Mouse (Mus musculus): ENCODE data around the gene Dhx58. TPM values are rescaled to one million over a fixed set of nuclear protein-coding genes. Genes with fewer than 3 reads are reported as not detected.
"Not testable (repeated sequence)": the region's sequence is repeated elsewhere in the genome, so short reads cannot be mapped to it uniquely, and the experiment has no call there.

Gene Dhx58
- polyA plus RNA-seq, 1 experiment from 2014 or later = 2.6 TPM

- DNase-seq (ENCODE audit: low spot score) = no peak
- Histone ChIP-seq H3K9me3 (ENCODE audit: control insufficient read depth, low read length) (no peaks in the 10 kb centered on the region), H3K4me3 (ENCODE audit: low read depth, low read length) (no peak overlapping the region), H3K27ac (replicated peaks) (no peak overlapping the region), H3K36me3 (ENCODE audit: control insufficient read depth, insufficient read depth, low read length) (no peaks in the 10 kb centered on the region), H3K4me1 (replicated peaks; ENCODE audit: control insufficient read depth, insufficient read depth) (no peaks in the 10 kb centered on the region), H3K27me3 (ENCODE audit: control insufficient read depth, insufficient read depth, low read length) (no peaks in the 10 kb centered on the region), H3K9ac (ENCODE audit: low read length) (no peak overlapping the region), H3K4me2 (replicated peaks; ENCODE audit: low read depth) (no peak overlapping the region)
- ATAC-seq (ENCODE audit: low FRiP score, low TSS enrichment) = no peak
- 55% methylated on average over 2 of the region's 2 CpGs for WGBS
- TF ChIP-seq CTCF (IDR thresholded peaks at IDR 0.05; ENCODE audit: low read depth) = no peak
- no peak for TF ChIP-seq EP300 (optimal IDR thresholded peaks at IDR 0.05)
Measured at GRCm38 (mm10) chr11:100671956-100672355, 32.1 kb downstream of the Dhx58 start.

GRCm38 (mm10) chr11:100671049-100671448 lies 33.0 kb downstream of the Dhx58 start:
- no peaks in the 10 kb centered on the region for H3K4me1 ChIP-seq (replicated peaks; ENCODE audit: control insufficient read depth, insufficient read depth)
- H3K9me3 ChIP-seq (ENCODE audit: control insufficient read depth, low read length) = no peaks in the 10 kb centered on the region
- H3K27ac ChIP-seq (replicated peaks) = no peak overlapping the region
- ATAC-seq (ENCODE audit: low FRiP score, low TSS enrichment) (no peak), DNase-seq (ENCODE audit: low spot score) (no peak)
- no peak overlapping the region for H3K4me2 ChIP-seq (replicated peaks; ENCODE audit: low read depth)
- WGBS = 78% methylated on average over 1 of the region's 1 CpGs
- H3K27me3 ChIP-seq (ENCODE audit: control insufficient read depth, insufficient read depth, low read length) = no peaks in the 10 kb centered on the region
- TF ChIP-seq EP300 (optimal IDR thresholded peaks at IDR 0.05) (no peak), CTCF (IDR thresholded peaks at IDR 0.05; ENCODE audit: low read depth) (no peak)
- no peak overlapping the region for H3K4me3 ChIP-seq (ENCODE audit: low read depth, low read length)
- H3K9ac ChIP-seq (ENCODE audit: low read length) = no peak overlapping the region
- H3K36me3 ChIP-seq (ENCODE audit: control insufficient read depth, insufficient read depth, low read length) = no peaks in the 10 kb centered on the region

GRCm38 (mm10) chr11:100659806-100660205 lies 44.3 kb downstream of the Dhx58 start:
- Histone ChIP-seq H3K9me3 (ENCODE audit: control insufficient read depth, low read length) (no peaks in the 10 kb centered on the region), H3K4me3 (ENCODE audit: low read depth, low read length) (no peak overlapping the region), H3K36me3 (ENCODE audit: control insufficient read depth, insufficient read depth, low read length) (no peaks in the 10 kb centered on the region), H3K27me3 (ENCODE audit: control insufficient read depth, insufficient read depth, low read length) (no peaks in the 10 kb centered on the region), H3K9ac (ENCODE audit: low read length) (no peak overlapping the region), H3K4me2 (replicated peaks; ENCODE audit: low read depth) (no peak overlapping the region), H3K4me1 (replicated peaks; ENCODE audit: control insufficient read depth, insufficient read depth) (no peaks in the 10 kb centered on the region), H3K27ac (replicated peaks) (no peak overlapping the region)
- DNase-seq (ENCODE audit: low spot score) = no peak
- ATAC-seq (ENCODE audit: low FRiP score, low TSS enrichment) = no peak
- 76% methylated on average over 10 of the region's 10 CpGs for WGBS
- TF ChIP-seq EP300 (optimal IDR thresholded peaks at IDR 0.05) = no peak
- no peak for TF ChIP-seq CTCF (IDR thresholded peaks at IDR 0.05; ENCODE audit: low read depth)

- Histone ChIP-seq H3K9ac (ENCODE audit: low read length) (no peak overlapping the region), H3K4me3 (ENCODE audit: low read depth, low read length) (no peak overlapping the region), H3K4me2 (replicated peaks; ENCODE audit: low read depth) (no peak overlapping the region), H3K27me3 (ENCODE audit: control insufficient read depth, insufficient read depth, low read length) (no peaks in the 10 kb centered on the region), H3K36me3 (ENCODE audit: control insufficient read depth, insufficient read depth, low read length) (no peaks in the 10 kb centered on the region), H3K9me3 (ENCODE audit: control insufficient read depth, low read length) (no peaks in the 10 kb centered on the region), H3K27ac (replicated peaks) (no peak overlapping the region), H3K4me1 (replicated peaks; ENCODE audit: control insufficient read depth, insufficient read depth) (no peaks in the 10 kb centered on the region)
- DNase-seq (ENCODE audit: low spot score) (peak; percentile 17), ATAC-seq (ENCODE audit: low FRiP score, low TSS enrichment) (no peak)
- TF ChIP-seq EP300 (optimal IDR thresholded peaks at IDR 0.05) = no peak
- TF ChIP-seq CTCF (IDR thresholded peaks at IDR 0.05; ENCODE audit: low read depth) = no peak
- WGBS = 12% methylated on average over 6 of the region's 6 CpGs
Measured at GRCm38 (mm10) chr11:100656458-100656857, 47.6 kb downstream of the Dhx58 start.

- peak; percentile 41 for TF ChIP-seq CTCF (IDR thresholded peaks at IDR 0.05; ENCODE audit: low read depth)
- not testable (repeated sequence) for H3K27me3 ChIP-seq (ENCODE audit: control insufficient read depth, insufficient read depth, low read length); DNase-seq (ENCODE audit: low spot score); H3K27ac ChIP-seq (replicated peaks); H3K4me1 ChIP-seq (replicated peaks; ENCODE audit: control insufficient read depth, insufficient read depth); H3K4me2 ChIP-seq (replicated peaks; ENCODE audit: low read depth); H3K4me3 ChIP-seq (ENCODE audit: low read depth, low read length); H3K36me3 ChIP-seq (ENCODE audit: control insufficient read depth, insufficient read depth, low read length); H3K9me3 ChIP-seq (ENCODE audit: control insufficient read depth, low read length); ATAC-seq (ENCODE audit: low FRiP score, low TSS enrichment); H3K9ac ChIP-seq (ENCODE audit: low read length)
- 63% methylated on average over 2 of the region's 3 CpGs for WGBS
Measured at GRCm38 (mm10) chr11:100655589-100655988, 48.5 kb downstream of the Dhx58 start.

GRCm38 (mm10) chr11:100651748-100652147 lies 52.3 kb downstream of the Dhx58 start:
- TF ChIP-seq CTCF (IDR thresholded peaks at IDR 0.05; ENCODE audit: low read depth) (no peak), EP300 (optimal IDR thresholded peaks at IDR 0.05) (no peak)
- WGBS = 13% methylated on average over 3 of the region's 3 CpGs
- Histone ChIP-seq H3K9me3 (ENCODE audit: control insufficient read depth, low read length) (no peaks in the 10 kb centered on the region), H3K27ac (replicated peaks) (no peak overlapping the region), H3K4me3 (ENCODE audit: low read depth, low read length) (no peak overlapping the region), H3K4me2 (replicated peaks; ENCODE audit: low read depth) (no peak overlapping the region), H3K4me1 (replicated peaks; ENCODE audit: control insufficient read depth, insufficient read depth) (no peaks in the 10 kb centered on the region), H3K27me3 (ENCODE audit: control insufficient read depth, insufficient read depth, low read length) (no peaks in the 10 kb centered on the region), H3K36me3 (ENCODE audit: control insufficient read depth, insufficient read depth, low read length) (no peaks in the 10 kb centered on the region), H3K9ac (ENCODE audit: low read length) (no peak overlapping the region)
- no peak for DNase-seq (ENCODE audit: low spot score)
- no peak for ATAC-seq (ENCODE audit: low FRiP score, low TSS enrichment)

Data from stomach, postnatal 0 days (tissue).